ENCODE assay signal across 14 mouse cellular contexts in the genomic region with DNA sequence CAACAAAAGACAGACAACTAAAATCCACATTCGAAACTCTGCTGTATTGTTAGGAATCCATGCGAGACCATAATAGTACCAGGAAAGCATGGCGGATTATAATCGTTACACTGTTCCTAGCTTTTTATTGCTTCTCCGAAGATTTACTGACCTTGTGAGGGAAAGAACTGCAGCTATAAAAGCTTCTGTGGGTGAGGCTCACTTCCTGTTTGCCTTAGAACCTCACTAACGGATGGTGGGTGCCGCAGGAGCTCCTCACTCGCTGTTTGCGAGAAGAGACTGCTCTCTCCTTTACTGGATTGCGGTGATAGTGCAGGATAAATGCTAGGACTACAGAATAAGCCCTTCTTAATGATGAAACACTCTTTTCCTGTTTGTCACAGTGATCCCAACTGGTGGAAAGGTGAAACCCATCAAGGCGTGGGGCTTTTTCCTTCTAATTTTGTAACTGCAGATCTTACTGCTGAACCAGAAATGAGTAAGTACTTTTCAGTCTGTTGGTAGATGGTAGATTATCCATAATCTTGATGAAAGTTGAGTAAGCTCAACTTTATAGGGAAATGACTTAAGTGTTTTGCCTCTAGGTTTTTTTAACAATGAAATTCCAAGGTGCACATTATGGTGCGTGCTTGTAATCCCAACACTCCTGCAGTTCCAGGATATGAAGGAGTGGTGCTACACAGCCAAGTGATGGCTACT. TPM values are rescaled to one million over a fixed set of nuclear protein-coding genes. Genes with fewer than 3 reads are reported as not detected.
DNase-seq lines count a peak whose midpoint lies in the region; ATAC-seq and TF ChIP-seq lines count a peak whose summit lies in the region.
"Had no signal": no experiment of that assay in that cellular context is flagged by ENCODE, and none has a peak within 500 bp of the region (broad histone marks: within the 10 kb centered on the region; RNA-seq: fewer than 3 reads in every experiment).

No protein-coding gene starts in this region.

- H3K4me1 ChIP-seq in kidney, postnatal 0 days (replicated peaks; ENCODE audit: insufficient read depth, low read length), result no peaks in the 10 kb centered on the region
- H3K4me1 ChIP-seq: stomach, embryonic 15.5 days had no signal

- H3K27me3 ChIP-seq in kidney, postnatal 0 days (ENCODE audit: insufficient read depth, low read length), result no peaks in the 10 kb centered on the region
- H3K27me3 ChIP-seq in splenic B cell, adult 2 months (ENCODE audit: control insufficient read depth, insufficient read depth, low read length, poor library complexity, severe bottlenecking), result no peaks in the 10 kb centered on the region
- H3K27me3 ChIP-seq: CH12.LX; limb, embryonic 13.5 days; stomach, embryonic 15.5 days had no signal

- H3K36me3 ChIP-seq in kidney, postnatal 0 days (ENCODE audit: insufficient read depth, low read length), result peaks cover 5% of the 10 kb centered on the region; the same call in 1 of the 2 replicates
- H3K36me3 ChIP-seq in splenic B cell, adult 2 months (ENCODE audit: control insufficient read depth, insufficient read depth, low read length, poor library complexity, severe bottlenecking), result no peaks in the 10 kb centered on the region
- H3K36me3 ChIP-seq: stomach, embryonic 15.5 days had no signal

- 51% methylated on average over 12 of the region's 12 CpGs for WGBS in kidney, postnatal 0 days
- WGBS in large intestine, adult 2 months, result 23% methylated on average over 12 of the region's 12 CpGs

- H3K4me2 ChIP-seq in kidney, postnatal 0 days (ENCODE audit: low read length), result no peak overlapping the region
- H3K4me2 ChIP-seq: limb, embryonic 13.5 days; stomach, embryonic 15.5 days had no signal

- H3K4me3 ChIP-seq in kidney, postnatal 0 days (replicated peaks; ENCODE audit: low read depth, low read length), result no peak overlapping the region
- H3K4me3 ChIP-seq: limb, embryonic 13.5 days; stomach, embryonic 15.5 days had no signal

- ATAC-seq in kidney, postnatal 0 days (replicated peaks; ENCODE audit: low FRiP score, low read depth), result no peak
- peak; percentile 78 for ATAC-seq in activated CD4-positive, CD25-positive, alpha-beta regulatory T cell, adult 4 months
- ATAC-seq: forebrain, embryonic 16.5 days had no signal

- H3K9ac ChIP-seq in kidney, postnatal 0 days (ENCODE audit: low read depth, low read length), result no peak overlapping the region
- H3K9ac ChIP-seq: limb, embryonic 13.5 days; stomach, embryonic 15.5 days had no signal

- TF ChIP-seq CTCF in kidney, postnatal 0 days (IDR thresholded peaks at IDR 0.05; ENCODE audit: low read depth), result no peak

- DNase-seq in kidney, postnatal 0 days (ENCODE audit: low spot score), result peak; percentile 9
- DNase-seq in kidney, postnatal 25 days, result no peak
- peak; percentile 73 for DNase-seq in large intestine, adult 2 months (ENCODE audit: low read depth, low spot score)
- peak; percentile 36 for DNase-seq in splenic B cell, adult 2 months (ENCODE audit: low read depth, low spot score)
- DNase-seq in ovary, postnatal 10 days (ENCODE audit: low spot score), result no peak
- DNase-seq in ovary, postnatal 36 days (ENCODE audit: low spot score), result no peak
- no peak for DNase-seq in gastrocnemius, postnatal 25 days
- DNase-seq: kidney, postnatal 14 days had no signal

- H3K27ac ChIP-seq in kidney, postnatal 0 days, result no peak overlapping the region
- H3K27ac ChIP-seq: limb, embryonic 13.5 days; stomach, embryonic 15.5 days had no signal

- H3K9me3 ChIP-seq in kidney, postnatal 0 days (replicated peaks; ENCODE audit: low read length), result no peaks in the 10 kb centered on the region
- H3K9me3 ChIP-seq: limb, embryonic 13.5 days; stomach, embryonic 15.5 days had no signal

RNA-seq across cellular contexts. Expression of gene Tmem236, which starts 43.5 kb away (rescaled TPM):
- polyA plus RNA-seq in kidney, postnatal 0 days (2015; fragmentation: Nextera tagmentation; extraction: Ambion mirVana), result 0.16 and 0.18 TPM in 2 replicates
- polyA plus RNA-seq in activated CD4-positive, CD25-positive, alpha-beta regulatory T cell, adult 4 months (2017; shearing (Covaris generic)), result not detected
- polyA plus RNA-seq in large intestine, adult 2 months (2012; rRNA removed), result 33.7 and 70.3 TPM in 2 replicates
- under 1 TPM; 0.21 to 0.31 TPM for total RNA-seq in gastrocnemius, postnatal 25 days (2021)
- polyA plus RNA-seq: heart, embryonic 14.5 days had no signal

RNA-seq across cellular contexts. Expression of gene Stam, which starts 56.9 kb away (rescaled TPM):
- polyA plus RNA-seq in kidney, postnatal 0 days (2015; fragmentation: Nextera tagmentation; extraction: Ambion mirVana), result 38.6 and 40.3 TPM in 2 replicates
- polyA plus RNA-seq in activated CD4-positive, CD25-positive, alpha-beta regulatory T cell, adult 4 months (2017; shearing (Covaris generic)), result 10 to 100 TPM; 10.6 to 15.6 TPM
- 10.3 and 13.7 TPM in 2 replicates for polyA plus RNA-seq in large intestine, adult 2 months (2012; rRNA removed)
- 10 to 100 TPM; 17.6 to 18.7 TPM for total RNA-seq in gastrocnemius, postnatal 25 days (2021)

Comparison
In these comparisons a context has a peak if more than half of its experiments do, and no peak if none do; other contexts are left out.
1. DNase-seq: peak in kidney, postnatal 0 days (single experiment), large intestine, adult 2 months (single experiment) and splenic B cell, adult 2 months (single experiment); none in kidney, postnatal 25 days (0 of 2), ovary, postnatal 10 days (single experiment), ovary, postnatal 36 days (single experiment) and gastrocnemius, postnatal 25 days (single experiment).
2. RNA of gene Tmem236, which starts 43.5 kb away (polyA plus RNA-seq): 33.7 to 70.3 TPM in large intestine, adult 2 months; 0.16 to 0.18 TPM in kidney, postnatal 0 days and not detected in activated CD4-positive, CD25-positive, alpha-beta regulatory T cell, adult 4 months; every median in the first group is over 10 times any median in the second.